Mouse (Mus musculus): ENCODE results near the gene Wdr1.
A peak's percentile ranks its signal among the peaks of the same experiment; 100 is the strongest.

Gene Wdr1

GRCm38 (mm10) chr5:38544423-38545415 is 18.3 kb downstream of the Wdr1 start:
- no peak for DNase-seq

- no peak for DNase-seq
These were observed 19.4 kb downstream of the Wdr1 start for GRCm38 (mm10) chr5:38543496-38544217.

GRCm38 (mm10) chr5:38541728-38542127 is 21.3 kb downstream of the Wdr1 start:
- DNase-seq = no peak

GRCm38 (mm10) chr5:38540898-38541297 is 22.1 kb downstream of the Wdr1 start:
- DNase-seq = no peak

- no peak for DNase-seq
These were observed 24.5 kb downstream of the Wdr1 start for GRCm38 (mm10) chr5:38538508-38538907.

- no peak for DNase-seq
These were observed 25.2 kb downstream of the Wdr1 start for GRCm38 (mm10) chr5:38537845-38538244.

GRCm38 (mm10) chr5:38536822-38537221 is 26.2 kb downstream of the Wdr1 start:
- DNase-seq = no peak

GRCm38 (mm10) chr5:38532084-38532483 is 30.9 kb downstream of the Wdr1 start:
- no peak for DNase-seq

- DNase-seq = no peak
These were observed 33.1 kb downstream of the Wdr1 start for GRCm38 (mm10) chr5:38529724-38530428.

GRCm38 (mm10) chr5:38522977-38523376 is 40.0 kb downstream of the Wdr1 start:
- no peak for DNase-seq

GRCm38 (mm10) chr5:38520838-38521237 is 42.2 kb downstream of the Wdr1 start:
- DNase-seq = no peak

- DNase-seq = peak; percentile 65
These were observed 46.8 kb downstream of the Wdr1 start for GRCm38 (mm10) chr5:38516267-38516666.

GRCm38 (mm10) chr5:38512991-38513390 is 50.0 kb downstream of the Wdr1 start:
- DNase-seq = no peak

- no peak for DNase-seq
These were observed 53.5 kb downstream of the Wdr1 start for GRCm38 (mm10) chr5:38509568-38509967.

GRCm38 (mm10) chr5:38505435-38505765 is 57.6 kb downstream of the Wdr1 start:
- peak; percentile 4 for DNase-seq

GRCm38 (mm10) chr5:38504747-38505434 is 58.1 kb downstream of the Wdr1 start:
- no peak for DNase-seq

GRCm38 (mm10) chr5:38504116-38504515 is 58.9 kb downstream of the Wdr1 start:
- no peak for DNase-seq

- peak; percentile 42 for DNase-seq
These were observed 60.0 kb downstream of the Wdr1 start, which contains the start of gene Slc2a9 for GRCm38 (mm10) chr5:38502992-38503391. Slc2a9 (minus strand) TSS chr5:38503143.

- DNase-seq = peak; percentile 39
These were observed 63.0 kb downstream of the Wdr1 start for GRCm38 (mm10) chr5:38500043-38500442.

- no peak for DNase-seq
These were observed 63.7 kb downstream of the Wdr1 start for GRCm38 (mm10) chr5:38499316-38499811.

GRCm38 (mm10) chr5:38498479-38498878 is 64.5 kb downstream of the Wdr1 start:
- peak; percentile 83 for DNase-seq

GRCm38 (mm10) chr5:38496491-38497057 is 66.4 kb downstream of the Wdr1 start:
- no peak for DNase-seq
